Mouse (Mus musculus) small intestine, adult 2 months (tissue): ENCODE data around the gene Zfp777. TPM values are rescaled to one million over a fixed set of nuclear protein-coding genes. Genes with fewer than 3 reads are reported as not detected.
A peak's percentile ranks its signal among the peaks of the same experiment; 100 is the strongest.

Experiments
- H3K27ac ChIP-seq: fragments of 200-500 bp; 2 replicates; pipeline ENCODE4 v1.5.1; 2012; ENCODE audit warnings: low read depth, low read length, control low read depth, inconsistent platforms; ENCODE audit not compliant: insufficient read depth
- H3K27me3 ChIP-seq: fragments of 200-500 bp; 2 replicates; pipeline ENCODE4 v1.6.1; 2012; ENCODE audit warnings: mild to moderate bottlenecking, moderate library complexity, low read length, inconsistent platforms; ENCODE audit not compliant: control insufficient read depth, insufficient read depth
- H3K36me3 ChIP-seq: fragments of 200-500 bp; 2 replicates; pipeline ENCODE4 v1.6.1; 2012; ENCODE audit warnings: mild to moderate bottlenecking, low read length, control low read depth, inconsistent platforms; ENCODE audit not compliant: control insufficient read depth, insufficient read depth
- H3K4me1 ChIP-seq: fragments of 200-500 bp; 2 replicates; pipeline ENCODE4 v1.6.1; 2012; ENCODE audit warnings: low read length, inconsistent platforms, mixed read lengths; ENCODE audit not compliant: control insufficient read depth, insufficient read depth, insufficient read length
- H3K4me3 ChIP-seq: fragments of 200-500 bp; 2 replicates; pipeline ENCODE4 v1.5.1; 2012; ENCODE audit warnings: low read depth, mild to moderate bottlenecking, control low read depth, inconsistent platforms, low read length, moderate library complexity
- CTCF ChIP-seq: fragments of 200-500 bp; IDR thresholded peaks from 2 replicates; pipeline ENCODE4 v1.5.1; 2012; ENCODE audit warnings: low read depth, mild to moderate bottlenecking, control low read depth, inconsistent platforms, low read length, moderate library complexity, mixed read lengths; ENCODE audit not compliant: insufficient replicate concordance, insufficient read length; ENCODE audit errors: extremely low read depth
- POLR2A ChIP-seq: fragments of 200-500 bp; IDR thresholded peaks from 2 replicates; pipeline ENCODE4 v1.6.1; 2012; ENCODE audit warnings: low read depth, mild to moderate bottlenecking, control low read depth, inconsistent platforms, low read length, moderate library complexity
- WGBS: fragments of 180-500 bp; shearing (Covaris S2); methylation state at CpG from one replicate; pipeline ENCODE4 v1.1.7; 2018; 5-methylcytosine and 5-hydroxymethylcytosine counted together
- polyA plus RNA-seq: library from polyadenylated mRNA; depleted of rRNA; stranded (reverse); fragments of >200 nt; gene quantifications from 2 replicates; pipeline ENCODE4 v1.2.3, GENCODE M21; 2012

The Zfp777 gene
- polyA plus RNA-seq, 1 experiment: 18.0 TPM

- TF ChIP-seq POLR2A (no peak), CTCF (no peak)
- WGBS: 79% methylated on average over 2 of the region's 2 CpGs
- Histone ChIP-seq H3K4me3 (no peak overlapping the region), H3K27ac (no peak overlapping the region), H3K27me3 (no peaks in the 10 kb centered on the region), H3K4me1 (peaks cover 7% of the 10 kb centered on the region; the same call in 1 of the 2 replicates), H3K36me3 (no peaks in the 10 kb centered on the region)
Measured at GRCm38 (mm10) chr6:48051666-48052065, 3.0 kb upstream of the Zfp777 start.

GRCm38 (mm10) chr6:48049273-48050065 lies 758 bp upstream of the Zfp777 start:
- no peak overlapping the region for H3K27ac ChIP-seq
- peaks cover 7% of the 10 kb centered on the region; the same call in 1 of the 2 replicates for H3K4me1 ChIP-seq
- peak overlapping the region; percentile 83; the same call in 1 of the 2 replicates for H3K4me3 ChIP-seq
- H3K27me3 ChIP-seq: no peaks in the 10 kb centered on the region
- TF ChIP-seq POLR2A: no peak
- no peak for TF ChIP-seq CTCF
- peaks cover under 1% of the 10 kb centered on the region; the same call in 1 of the 2 replicates for H3K36me3 ChIP-seq
- WGBS: 39% methylated on average over 9 of the region's 9 CpGs

- Histone ChIP-seq H3K4me3 (peak overlapping the region; percentile 83), H3K36me3 (peaks cover 15% of the 10 kb centered on the region), H3K27ac (no peak overlapping the region), H3K4me1 (peaks cover 7% of the 10 kb centered on the region; the same call in 1 of the 2 replicates), H3K27me3 (no peaks in the 10 kb centered on the region)
- TF ChIP-seq POLR2A: no peak
- no peak for TF ChIP-seq CTCF
- 8% methylated on average over 149 of the region's 150 CpGs for WGBS
Measured at GRCm38 (mm10) chr6:48047450-48048351, 1.0 kb downstream of the Zfp777 start.

- 4% methylated on average over 12 of the region's 12 CpGs for WGBS
Measured at GRCm38 (mm10) chr6:48047114-48047449, 1.6 kb downstream of the Zfp777 start.

GRCm38 (mm10) chr6:48032661-48033060 lies 16.1 kb downstream of the Zfp777 start:
- Histone ChIP-seq H3K27me3 (no peaks in the 10 kb centered on the region), H3K4me3 (no peak overlapping the region), H3K4me1 (no peaks in the 10 kb centered on the region), H3K36me3 (peaks cover 43% of the 10 kb centered on the region), H3K27ac (no peak overlapping the region)
- TF ChIP-seq POLR2A: no peak
- TF ChIP-seq CTCF: no peak

More at GRCm38 (mm10) chr6:48047114-48047449, 1.6 kb downstream of the Zfp777 start:
- Histone ChIP-seq H3K36me3 (peaks cover 17% of the 10 kb centered on the region), H3K4me3 (peak overlapping the region; percentile 79), H3K4me1 (peaks cover 7% of the 10 kb centered on the region; the same call in 1 of the 2 replicates), H3K27ac (no peak overlapping the region), H3K27me3 (no peaks in the 10 kb centered on the region)
- TF ChIP-seq CTCF: no peak
- no peak for TF ChIP-seq POLR2A

GRCm38 (mm10) chr6:48025905-48026660 lies 22.6 kb downstream of the Zfp777 start:
- 90% methylated on average over 10 of the region's 10 CpGs for WGBS
- H3K27me3 ChIP-seq: no peaks in the 10 kb centered on the region
- no peak overlapping the region for H3K4me3 ChIP-seq
- no peak overlapping the region for H3K27ac ChIP-seq
- H3K36me3 ChIP-seq: peaks cover 44% of the 10 kb centered on the region
- H3K4me1 ChIP-seq: no peaks in the 10 kb centered on the region
- TF ChIP-seq POLR2A: no peak
- TF ChIP-seq CTCF: no peak
